Mouse (Mus musculus) 3T3-L1 (cell line): ENCODE results near the gene Pip5kl1.
A peak's percentile ranks its signal among the peaks of the same experiment; 100 is the strongest.

Experiments
- DNase-seq: peaks from one replicate; pipeline ENCODE4 v3.0.0-alpha.2; 2015; ENCODE audit warnings: low read depth, low spot score

The Pip5kl1 gene

GRCm38 (mm10) chr2:32582830-32583799, 8.5 kb downstream of the Pip5kl1 start:
- DNase-seq, result peak; percentile 96

- no peak for DNase-seq
Observed at GRCm38 (mm10) chr2:32585149-32585714, 10.6 kb downstream of the Pip5kl1 start.

- peak; percentile 96 for DNase-seq
Observed at GRCm38 (mm10) chr2:32586871-32587351, 12.3 kb downstream of the Pip5kl1 start, which contains the start of gene St6galnac4. Gene St6galnac4 (plus strand): TSS chr2:32587095.

- peak; percentile 68 for DNase-seq
Observed at GRCm38 (mm10) chr2:32587731-32588321, 13.2 kb downstream of the Pip5kl1 start.

- peak; percentile 70 for DNase-seq
Observed at GRCm38 (mm10) chr2:32589213-32589795, 14.7 kb downstream of the Pip5kl1 start.

GRCm38 (mm10) chr2:32590224-32590623, 15.6 kb downstream of the Pip5kl1 start:
- no peak for DNase-seq

- DNase-seq, result no peak
Observed at GRCm38 (mm10) chr2:32591249-32591648, 16.7 kb downstream of the Pip5kl1 start.

- no peak for DNase-seq
Observed at GRCm38 (mm10) chr2:32596725-32597124, 22.1 kb downstream of the Pip5kl1 start.

GRCm38 (mm10) chr2:32597248-32597647, 22.7 kb downstream of the Pip5kl1 start:
- no peak for DNase-seq

- DNase-seq, result peak; percentile 72
Observed at GRCm38 (mm10) chr2:32597699-32598098, 23.1 kb downstream of the Pip5kl1 start.

- DNase-seq, result no peak
Observed at GRCm38 (mm10) chr2:32598506-32598905, 23.9 kb downstream of the Pip5kl1 start.

GRCm38 (mm10) chr2:32599409-32599808, 24.8 kb downstream of the Pip5kl1 start, which contains the start of gene St6galnac6:
Gene St6galnac6 (plus strand): TSS chr2:32599709.
- no peak for DNase-seq

GRCm38 (mm10) chr2:32601417-32602065, 26.9 kb downstream of the Pip5kl1 start:
- DNase-seq, result peak; percentile 52

GRCm38 (mm10) chr2:32602600-32603054, 28.0 kb downstream of the Pip5kl1 start:
- peak; percentile 64 for DNase-seq

- DNase-seq, result no peak
Observed at GRCm38 (mm10) chr2:32604631-32605030, 30.0 kb downstream of the Pip5kl1 start.

- DNase-seq, result peak; percentile 91
Observed at GRCm38 (mm10) chr2:32606161-32607142, 31.9 kb downstream of the Pip5kl1 start.

GRCm38 (mm10) chr2:32607262-32607947, 32.8 kb downstream of the Pip5kl1 start:
- DNase-seq, result peak; percentile 85

- peak; percentile 91 for DNase-seq
Observed at GRCm38 (mm10) chr2:32608141-32608777, 33.7 kb downstream of the Pip5kl1 start.
